Mouse (Mus musculus) kidney, adult 2 months (tissue): ENCODE data around the gene Zscan18.

Experiments used
- CTCF ChIP-seq: fragments of 200-500 bp; conservative IDR thresholded peaks from 2 replicates; pipeline ENCODE4 v1.5.1; 2011; ENCODE audit warnings: low read depth, mild to moderate bottlenecking, control low read depth, low read length, moderate library complexity, mixed read lengths; ENCODE audit not compliant: insufficient read depth, insufficient read length
- POLR2A ChIP-seq: fragments of 200-500 bp; IDR thresholded peaks from one replicate; pipeline ENCODE4 v1.6.1; 2011; ENCODE audit warnings: low read depth, low read length, control low read depth

- TF ChIP-seq POLR2A, result no peak
- no peak for TF ChIP-seq CTCF
These were observed 24.3 kb downstream of the Zscan18 start for GRCm38 (mm10) chr7:12779141-12779540.
